Mouse (Mus musculus): ENCODE measurements around the gene Ppp1r16b. TPM values are rescaled to one million over a fixed set of nuclear protein-coding genes. Genes with fewer than 3 reads are reported as not detected.
A peak's percentile ranks its signal among the peaks of the same experiment; 100 is the strongest.

Ppp1r16b gene
- polyA plus RNA-seq, 1 experiment, result not detected

- 72% methylated on average over 11 of the region's 11 CpGs for WGBS
- Histone ChIP-seq H3K4me3 (ENCODE audit: insufficient read depth, low read depth, low read length) (no peak overlapping the region), H3K4me1 (ENCODE audit: control insufficient read depth, insufficient read depth, low read length) (peaks cover 53% of the 10 kb centered on the region), H3K27ac (ENCODE audit: insufficient read depth, low read depth, low read length) (peak overlapping the region; percentile 71)
- TF ChIP-seq POLR2A (IDR thresholded peaks at IDR 0.05; ENCODE audit: insufficient read depth, low read depth, low read length), result no peak
- TF ChIP-seq CTCF (IDR thresholded peaks at IDR 0.05; ENCODE audit: insufficient read depth, low read depth, low read length), result no peak
Measured at GRCm38 (mm10) chr2:158743518-158744141, 78.4 kb downstream of the Ppp1r16b start.

- H3K27ac ChIP-seq (ENCODE audit: insufficient read depth, low read depth, low read length), result no peak overlapping the region
- peaks cover 51% of the 10 kb centered on the region for H3K4me1 ChIP-seq (ENCODE audit: control insufficient read depth, insufficient read depth, low read length)
- H3K4me3 ChIP-seq (ENCODE audit: insufficient read depth, low read depth, low read length), result no peak overlapping the region
- TF ChIP-seq CTCF (IDR thresholded peaks at IDR 0.05; ENCODE audit: insufficient read depth, low read depth, low read length) (no peak), POLR2A (IDR thresholded peaks at IDR 0.05; ENCODE audit: insufficient read depth, low read depth, low read length) (no peak)
- WGBS, result 11% methylated on average over 2 of the region's 2 CpGs
Measured at GRCm38 (mm10) chr2:158745049-158745482, 79.9 kb downstream of the Ppp1r16b start.

- H3K27ac ChIP-seq (ENCODE audit: insufficient read depth, low read depth, low read length), result no peak overlapping the region
- no peak overlapping the region for H3K4me3 ChIP-seq (ENCODE audit: insufficient read depth, low read depth, low read length)
- TF ChIP-seq POLR2A (IDR thresholded peaks at IDR 0.05; ENCODE audit: insufficient read depth, low read depth, low read length) (no peak), CTCF (IDR thresholded peaks at IDR 0.05; ENCODE audit: insufficient read depth, low read depth, low read length) (no peak)
- peaks cover 44% of the 10 kb centered on the region for H3K4me1 ChIP-seq (ENCODE audit: control insufficient read depth, insufficient read depth, low read length)
- WGBS, result 61% methylated on average over 11 of the region's 11 CpGs
Measured at GRCm38 (mm10) chr2:158746164-158746563, 81.0 kb downstream of the Ppp1r16b start.

- TF ChIP-seq POLR2A (IDR thresholded peaks at IDR 0.05; ENCODE audit: insufficient read depth, low read depth, low read length) (no peak), CTCF (IDR thresholded peaks at IDR 0.05; ENCODE audit: insufficient read depth, low read depth, low read length) (no peak)
- 78% methylated on average over 9 of the region's 9 CpGs for WGBS
- Histone ChIP-seq H3K27ac (ENCODE audit: insufficient read depth, low read depth, low read length) (no peak overlapping the region), H3K4me3 (ENCODE audit: insufficient read depth, low read depth, low read length) (no peak overlapping the region), H3K4me1 (ENCODE audit: control insufficient read depth, insufficient read depth, low read length) (peaks cover 28% of the 10 kb centered on the region)
Measured at GRCm38 (mm10) chr2:158749366-158749765, 84.2 kb downstream of the Ppp1r16b start.

GRCm38 (mm10) chr2:158760231-158760630 is 95.0 kb downstream of the Ppp1r16b start:
- 78% methylated on average over 2 of the region's 2 CpGs for WGBS
- Histone ChIP-seq H3K4me3 (ENCODE audit: insufficient read depth, low read depth, low read length) (no peak overlapping the region), H3K27ac (ENCODE audit: insufficient read depth, low read depth, low read length) (no peak overlapping the region), H3K4me1 (ENCODE audit: control insufficient read depth, insufficient read depth, low read length) (no peaks in the 10 kb centered on the region)
- no peak for TF ChIP-seq POLR2A (IDR thresholded peaks at IDR 0.05; ENCODE audit: insufficient read depth, low read depth, low read length)
- TF ChIP-seq CTCF (IDR thresholded peaks at IDR 0.05; ENCODE audit: insufficient read depth, low read depth, low read length), result no peak

GRCm38 (mm10) chr2:158762339-158762738 is 97.1 kb downstream of the Ppp1r16b start:
- WGBS, result 89% methylated on average over 5 of the region's 5 CpGs
- no peak overlapping the region for H3K27ac ChIP-seq (ENCODE audit: insufficient read depth, low read depth, low read length)
- no peak for TF ChIP-seq POLR2A (IDR thresholded peaks at IDR 0.05; ENCODE audit: insufficient read depth, low read depth, low read length)
- no peak for TF ChIP-seq CTCF (IDR thresholded peaks at IDR 0.05; ENCODE audit: insufficient read depth, low read depth, low read length)
- no peaks in the 10 kb centered on the region for H3K4me1 ChIP-seq (ENCODE audit: control insufficient read depth, insufficient read depth, low read length)
- no peak overlapping the region for H3K4me3 ChIP-seq (ENCODE audit: insufficient read depth, low read depth, low read length)

GRCm38 (mm10) chr2:158767742-158768339 is 102.6 kb downstream of the Ppp1r16b start, which contains the start of gene Fam83d:
Gene Fam83d (plus strand): TSS chr2:158768093.
- WGBS, result under 1% methylated on average over 48 of the region's 48 CpGs
- Histone ChIP-seq H3K4me3 (ENCODE audit: insufficient read depth, low read depth, low read length) (peak within 1 kb of the TSS; percentile 76), H3K27ac (ENCODE audit: insufficient read depth, low read depth, low read length) (no peak within 1 kb of the TSS), H3K4me1 (ENCODE audit: control insufficient read depth, insufficient read depth, low read length) (peaks cover 29% of the 10 kb centered on the region)
- peak; percentile 38 for TF ChIP-seq CTCF (IDR thresholded peaks at IDR 0.05; ENCODE audit: insufficient read depth, low read depth, low read length)
- no peak for TF ChIP-seq POLR2A (IDR thresholded peaks at IDR 0.05; ENCODE audit: insufficient read depth, low read depth, low read length)

- Histone ChIP-seq H3K27ac (ENCODE audit: insufficient read depth, low read depth, low read length) (no peak overlapping the region), H3K4me3 (ENCODE audit: insufficient read depth, low read depth, low read length) (peak overlapping the region; percentile 76), H3K4me1 (ENCODE audit: control insufficient read depth, insufficient read depth, low read length) (peaks cover 30% of the 10 kb centered on the region)
- WGBS, result under 1% methylated on average over 37 of the region's 37 CpGs
- TF ChIP-seq POLR2A (IDR thresholded peaks at IDR 0.05; ENCODE audit: insufficient read depth, low read depth, low read length) (no peak), CTCF (IDR thresholded peaks at IDR 0.05; ENCODE audit: insufficient read depth, low read depth, low read length) (no peak)
Measured at GRCm38 (mm10) chr2:158768350-158768749, 103.2 kb downstream of the Ppp1r16b start.

GRCm38 (mm10) chr2:158768771-158769170 is 103.6 kb downstream of the Ppp1r16b start:
- Histone ChIP-seq H3K27ac (ENCODE audit: insufficient read depth, low read depth, low read length) (no peak overlapping the region), H3K4me3 (ENCODE audit: insufficient read depth, low read depth, low read length) (no peak overlapping the region), H3K4me1 (ENCODE audit: control insufficient read depth, insufficient read depth, low read length) (peaks cover 30% of the 10 kb centered on the region)
- TF ChIP-seq POLR2A (IDR thresholded peaks at IDR 0.05; ENCODE audit: insufficient read depth, low read depth, low read length) (no peak), CTCF (IDR thresholded peaks at IDR 0.05; ENCODE audit: insufficient read depth, low read depth, low read length) (no peak)
- 4% methylated on average over 5 of the region's 5 CpGs for WGBS

Measured in olfactory bulb, adult 2 months (tissue).